Mouse (Mus musculus): Measurements from ENCODE around the gene Usp11. TPM values are rescaled to one million over a fixed set of nuclear protein-coding genes. Genes with fewer than 3 reads are reported as not detected.

Gene Usp11
- polyA plus RNA-seq, 1 experiment from 2014 or later: 3.8 TPM

- Histone ChIP-seq H3K9me3 (ENCODE audit: control insufficient read depth, low read length) (no peaks in the 10 kb centered on the region), H3K4me2 (replicated peaks; ENCODE audit: low read depth) (no peak overlapping the region), H3K27ac (replicated peaks) (no peak overlapping the region), H3K36me3 (ENCODE audit: control insufficient read depth, insufficient read depth, low read length) (no peaks in the 10 kb centered on the region), H3K9ac (ENCODE audit: low read length) (no peak overlapping the region), H3K4me3 (ENCODE audit: low read depth, low read length) (no peak overlapping the region), H3K4me1 (replicated peaks; ENCODE audit: control insufficient read depth, insufficient read depth) (no peaks in the 10 kb centered on the region), H3K27me3 (ENCODE audit: control insufficient read depth, insufficient read depth, low read length) (no peaks in the 10 kb centered on the region)
- DNase-seq (ENCODE audit: low spot score) (no peak), ATAC-seq (ENCODE audit: low FRiP score, low TSS enrichment) (no peak)
- no peak for TF ChIP-seq EP300 (optimal IDR thresholded peaks at IDR 0.05)
- TF ChIP-seq CTCF (IDR thresholded peaks at IDR 0.05; ENCODE audit: low read depth): no peak
- WGBS: 66% methylated on average over 4 of the region's 4 CpGs
Observed at GRCm38 (mm10) chrX:20736479-20736878, 32.8 kb downstream of the Usp11 start.

- no peak overlapping the region for H3K4me3 ChIP-seq (ENCODE audit: low read depth, low read length)
- no peak overlapping the region for H3K27ac ChIP-seq (replicated peaks)
- H3K36me3 ChIP-seq (ENCODE audit: control insufficient read depth, insufficient read depth, low read length): no peaks in the 10 kb centered on the region
- DNase-seq (ENCODE audit: low spot score) (no peak), ATAC-seq (ENCODE audit: low FRiP score, low TSS enrichment) (no peak)
- no peak overlapping the region for H3K9ac ChIP-seq (ENCODE audit: low read length)
- no peaks in the 10 kb centered on the region for H3K27me3 ChIP-seq (ENCODE audit: control insufficient read depth, insufficient read depth, low read length)
- no peaks in the 10 kb centered on the region for H3K4me1 ChIP-seq (replicated peaks; ENCODE audit: control insufficient read depth, insufficient read depth)
- no peak for TF ChIP-seq CTCF (IDR thresholded peaks at IDR 0.05; ENCODE audit: low read depth)
- TF ChIP-seq EP300 (optimal IDR thresholded peaks at IDR 0.05): no peak
- no peak overlapping the region for H3K4me2 ChIP-seq (replicated peaks; ENCODE audit: low read depth)
- H3K9me3 ChIP-seq (ENCODE audit: control insufficient read depth, low read length): no peaks in the 10 kb centered on the region
- WGBS: 64% methylated on average over 2 of the region's 2 CpGs
Observed at GRCm38 (mm10) chrX:20748829-20749228, 45.1 kb downstream of the Usp11 start.

- Histone ChIP-seq H3K9ac (ENCODE audit: low read length) (no peak overlapping the region), H3K36me3 (ENCODE audit: control insufficient read depth, insufficient read depth, low read length) (no peaks in the 10 kb centered on the region), H3K27me3 (ENCODE audit: control insufficient read depth, insufficient read depth, low read length) (no peaks in the 10 kb centered on the region), H3K4me1 (replicated peaks; ENCODE audit: control insufficient read depth, insufficient read depth) (no peaks in the 10 kb centered on the region), H3K4me3 (ENCODE audit: low read depth, low read length) (no peak overlapping the region), H3K4me2 (replicated peaks; ENCODE audit: low read depth) (no peak overlapping the region), H3K27ac (replicated peaks) (no peak overlapping the region), H3K9me3 (ENCODE audit: control insufficient read depth, low read length) (no peaks in the 10 kb centered on the region)
- ATAC-seq (ENCODE audit: low FRiP score, low TSS enrichment) (no peak), DNase-seq (ENCODE audit: low spot score) (no peak)
- WGBS: 78% methylated on average over 4 of the region's 4 CpGs
- TF ChIP-seq EP300 (optimal IDR thresholded peaks at IDR 0.05) (no peak), CTCF (IDR thresholded peaks at IDR 0.05; ENCODE audit: low read depth) (no peak)
Observed at GRCm38 (mm10) chrX:20761201-20761600, 57.5 kb downstream of the Usp11 start.

Other genes with a start within 250 kb of the Usp11 start
- gene Rgn, start 154.1 kb upstream of the Usp11 start, polyA plus RNA-seq (2015; fragmentation: Nextera tagmentation; extraction: Ambion mirVana): 1.8 and 2.5 TPM in 2 replicates
- 17.5 and 17.9 TPM in 2 replicates for gene Rbm10, start 86.4 kb upstream of the Usp11 start, polyA plus RNA-seq (2015; fragmentation: Nextera tagmentation; extraction: Ambion mirVana)
- 316 and 334 TPM in 2 replicates for gene Ndufb11, start 86.3 kb upstream of the Usp11 start, polyA plus RNA-seq (2015; fragmentation: Nextera tagmentation; extraction: Ambion mirVana)
- 89.4 and 93.1 TPM in 2 replicates for gene Uba1, start 45.6 kb upstream of the Usp11 start, polyA plus RNA-seq (2015; fragmentation: Nextera tagmentation; extraction: Ambion mirVana)
- gene Cdk16, start 16.0 kb upstream of the Usp11 start, polyA plus RNA-seq (2015; fragmentation: Nextera tagmentation; extraction: Ambion mirVana): 47.3 and 53.5 TPM in 2 replicates
- gene Araf, start 93.9 kb downstream of the Usp11 start, polyA plus RNA-seq (2015; fragmentation: Nextera tagmentation; extraction: Ambion mirVana): 55.4 and 61.7 TPM in 2 replicates
- gene Timp1, start 166.3 kb downstream of the Usp11 start, polyA plus RNA-seq (2015; fragmentation: Nextera tagmentation; extraction: Ambion mirVana): 11.7 and 18.8 TPM in 2 replicates
- 1.1 and 1.7 TPM in 2 replicates for gene Syn1, start 217.1 kb downstream of the Usp11 start, polyA plus RNA-seq (2015; fragmentation: Nextera tagmentation; extraction: Ambion mirVana)
- 4.3 and 6.0 TPM in 2 replicates for gene Cfp, start 227.6 kb downstream of the Usp11 start, polyA plus RNA-seq (2015; fragmentation: Nextera tagmentation; extraction: Ambion mirVana)
- 3.6 and 4.9 TPM in 2 replicates for gene Elk1, start 246.7 kb downstream of the Usp11 start, polyA plus RNA-seq (2015; fragmentation: Nextera tagmentation; extraction: Ambion mirVana)